Mouse (Mus musculus) lung, embryonic 14.5 days (tissue): ENCODE results near the gene C130026I21Rik. TPM values are rescaled to one million over a fixed set of nuclear protein-coding genes. Genes with fewer than 3 reads are reported as not detected.
"Not testable (repeated sequence)": the region's sequence is repeated elsewhere in the genome, so short reads cannot be mapped to it uniquely, and the experiment has no call there.

Source experiments
- ATAC-seq: fragments of 200-750 bp; cut with Nextera tagmentation; 2 replicates; pipeline ENCODE4 v1.8.0; 2017; ENCODE audit warnings: mild to moderate bottlenecking, moderate TSS enrichment, moderate library complexity; ENCODE audit not compliant: insufficient read depth
- DNase-seq: peaks from one replicate; pipeline ENCODE4 v3.0.0-alpha.2; 2015
- H3K27ac ChIP-seq: fragments of 300-500 bp; sonication (generic); 2 replicates; pipeline ENCODE4 v1.5.1; 2014; ENCODE audit warnings: low read depth, mild to moderate bottlenecking, moderate library complexity
- H3K27me3 ChIP-seq: fragments of 300-500 bp; sonication (generic); 2 replicates; pipeline ENCODE4 v1.6.1; 2014; ENCODE audit warnings: low read length, control low read depth; ENCODE audit not compliant: insufficient read depth
- H3K36me3 ChIP-seq: fragments of 300-500 bp; sonication (generic); 2 replicates; pipeline ENCODE4 v1.6.1; 2014; ENCODE audit warnings: control low read depth; ENCODE audit not compliant: insufficient read depth
- H3K4me1 ChIP-seq: fragments of 300-500 bp; sonication (generic); 2 replicates; pipeline ENCODE4 v1.6.1; 2014; ENCODE audit warnings: antibody characterized with exemption, control low read depth; ENCODE audit not compliant: insufficient read depth
- H3K4me2 ChIP-seq: fragments of 300-500 bp; sonication (generic); 2 replicates; pipeline ENCODE4 v1.6.1; 2014; ENCODE audit warnings: mild to moderate bottlenecking
- H3K4me3 ChIP-seq: fragments of 300-500 bp; sonication (generic); 2 replicates; pipeline ENCODE4 v1.5.1; 2014; ENCODE audit warnings: low read depth, low read length
- H3K9ac ChIP-seq: fragments of 300-500 bp; sonication (generic); 2 replicates; pipeline ENCODE4 v1.6.1; 2014
- H3K9me3 ChIP-seq: fragments of 300-500 bp; sonication (generic); 2 replicates; pipeline ENCODE4 v1.6.1; 2016; ENCODE audit warnings: low read depth, low read length, control low read depth
- CTCF ChIP-seq: IDR thresholded peaks from 2 replicates; pipeline ENCODE4 v1.5.1; 2016; ENCODE audit warnings: antibody characterized with exemption, low read depth
- WGBS: fragments of 180-500 bp; shearing (Covaris S2); extraction: QIAGEN DNeasy Blood & Tissue Kit; methylation state at CpG from one replicate; pipeline ENCODE4 v1.1.7; 2014; 5-methylcytosine and 5-hydroxymethylcytosine counted together
- polyA plus RNA-seq: library from polyadenylated mRNA; unstranded; fragments of >200 nt; fragmentation: Nextera tagmentation; extraction: Ambion mirVana; gene quantifications from 2 replicates; pipeline ENCODE4 v1.2.1, GENCODE M21; 2014

Gene C130026I21Rik
- polyA plus RNA-seq = 0.34 and 0.82 TPM in 2 replicates

GRCm38 (mm10) chr1:85270466-85270865 lies at the start of gene C130026I21Rik:
C130026I21Rik (minus strand) TSS chr1:85270566.
- H3K4me2 ChIP-seq = not testable (repeated sequence)

GRCm38 (mm10) chr1:85287063-85287462 lies 16.7 kb upstream of the C130026I21Rik start:
- not testable (repeated sequence) for H3K27me3 ChIP-seq, H3K4me2 ChIP-seq, H3K9ac ChIP-seq, ATAC-seq, H3K4me3 ChIP-seq, H3K36me3 ChIP-seq, H3K9me3 ChIP-seq, DNase-seq, H3K27ac ChIP-seq, H3K4me1 ChIP-seq
- 33% methylated on average over 4 of the region's 5 CpGs for WGBS
- peak; percentile 43 for TF ChIP-seq CTCF

More at GRCm38 (mm10) chr1:85270466-85270865, at the start of gene C130026I21Rik:
- H3K4me3 ChIP-seq, H3K9ac ChIP-seq, H3K4me1 ChIP-seq, H3K27me3 ChIP-seq, H3K36me3 ChIP-seq, H3K27ac ChIP-seq, DNase-seq, H3K9me3 ChIP-seq, ATAC-seq: not testable (repeated sequence)
- WGBS = no CpG with 5 or more reads among the region's 6 CpGs

GRCm38 (mm10) chr1:85276421-85276820 lies 6.1 kb upstream of the C130026I21Rik start:
- not testable (repeated sequence) for H3K4me1 ChIP-seq, H3K36me3 ChIP-seq, DNase-seq, H3K27ac ChIP-seq, H3K4me3 ChIP-seq, H3K9ac ChIP-seq, H3K9me3 ChIP-seq, ATAC-seq, H3K4me2 ChIP-seq, H3K27me3 ChIP-seq
- WGBS = 44% methylated on average over 2 of the region's 5 CpGs

GRCm38 (mm10) chr1:85258634-85259033 lies 11.7 kb downstream of the C130026I21Rik start:
- ATAC-seq, H3K4me1 ChIP-seq, DNase-seq, H3K27ac ChIP-seq, H3K9ac ChIP-seq, H3K4me3 ChIP-seq, H3K36me3 ChIP-seq, H3K9me3 ChIP-seq, H3K4me2 ChIP-seq, H3K27me3 ChIP-seq: not testable (repeated sequence)
- 39% methylated on average over 1 of the region's 2 CpGs for whole genome bisulfite sequencing

GRCm38 (mm10) chr1:85255217-85255616 lies 15.1 kb downstream of the C130026I21Rik start:
- not testable (repeated sequence) for H3K36me3 ChIP-seq, H3K4me3 ChIP-seq, ATAC-seq, H3K9ac ChIP-seq, H3K4me2 ChIP-seq, DNase-seq, H3K4me1 ChIP-seq, H3K27ac ChIP-seq, H3K27me3 ChIP-seq, H3K9me3 ChIP-seq
- 50% methylated on average over 2 of the region's 3 CpGs for WGBS

GRCm38 (mm10) chr1:85251211-85251610 lies 19.2 kb downstream of the C130026I21Rik start:
- H3K27ac ChIP-seq, H3K36me3 ChIP-seq, H3K4me3 ChIP-seq, H3K9me3 ChIP-seq, H3K27me3 ChIP-seq, DNase-seq, H3K9ac ChIP-seq, ATAC-seq, H3K4me1 ChIP-seq, H3K4me2 ChIP-seq: not testable (repeated sequence)
- WGBS = 85% methylated on average over 4 of the region's 4 CpGs

- not testable (repeated sequence) for H3K36me3 ChIP-seq, H3K4me3 ChIP-seq, H3K4me1 ChIP-seq, DNase-seq, H3K27me3 ChIP-seq, H3K9ac ChIP-seq, H3K9me3 ChIP-seq, ATAC-seq, H3K4me2 ChIP-seq, H3K27ac ChIP-seq
- 62% methylated on average over 3 of the region's 3 CpGs for WGBS
These were observed 21.4 kb downstream of the C130026I21Rik start for GRCm38 (mm10) chr1:85248985-85249384.

- not testable (repeated sequence) for H3K27ac ChIP-seq, H3K4me2 ChIP-seq, DNase-seq, H3K4me1 ChIP-seq, H3K9ac ChIP-seq, ATAC-seq, H3K9me3 ChIP-seq, H3K36me3 ChIP-seq, H3K4me3 ChIP-seq, H3K27me3 ChIP-seq
- WGBS = 66% methylated on average over 8 of the region's 8 CpGs
These were observed 23.4 kb downstream of the C130026I21Rik start for GRCm38 (mm10) chr1:85246776-85247460.

- not testable (repeated sequence) for H3K4me1 ChIP-seq, H3K4me3 ChIP-seq, H3K27me3 ChIP-seq, DNase-seq, H3K27ac ChIP-seq, H3K9ac ChIP-seq, H3K9me3 ChIP-seq, ATAC-seq, H3K36me3 ChIP-seq, H3K4me2 ChIP-seq
- 72% methylated on average over 4 of the region's 5 CpGs for whole genome bisulfite sequencing
These were observed 24.1 kb downstream of the C130026I21Rik start for GRCm38 (mm10) chr1:85246266-85246665.

- H3K4me3 ChIP-seq, H3K9ac ChIP-seq, H3K36me3 ChIP-seq, ATAC-seq, H3K27me3 ChIP-seq, H3K4me1 ChIP-seq, H3K4me2 ChIP-seq, DNase-seq, H3K27ac ChIP-seq: not testable (repeated sequence)
- H3K9me3 ChIP-seq = peaks cover 12% of the 10 kb centered on the region
- WGBS = 64% methylated on average over 3 of the region's 4 CpGs
These were observed 25.4 kb downstream of the C130026I21Rik start for GRCm38 (mm10) chr1:85244941-85245340.
